Mouse (Mus musculus) bone marrow, adult 2 months (tissue): ENCODE results near the gene Matk.

Experiments used
- CTCF ChIP-seq: fragments of 200-500 bp; IDR thresholded peaks from 2 replicates; pipeline ENCODE4 v1.5.1; 2011; ENCODE audit warnings: low read length, control low read depth; ENCODE audit not compliant: control insufficient read depth, insufficient read depth
- POLR2A ChIP-seq: fragments of 200-500 bp; IDR thresholded peaks from 2 replicates; pipeline ENCODE4 v1.6.1; 2011; ENCODE audit warnings: low read depth, mild to moderate bottlenecking, control low read depth, low read length, borderline replicate concordance; ENCODE audit not compliant: control insufficient read depth

- TF ChIP-seq POLR2A (no peak; the same call in 1 of the 2 replicates), CTCF (no peak)
These were observed 15.3 kb downstream of the Matk start for GRCm38 (mm10) chr10:81268056-81268455.
